Mouse (Mus musculus) cerebellum, postnatal 36 days (tissue): ENCODE measurements around the gene Pnliprp2.

ENCODE experiments used
- DNase-seq, 2 experiments: peaks; one replicate each; pipeline ENCODE4 v3.0.0; 2021 to 2022; ENCODE audit warnings: mixed read lengths in 2 of 2

The Pnliprp2 gene

GRCm38 (mm10) chr19:58759423-58759822 lies at the start of gene Pnliprp2:
Gene Pnliprp2, plus strand, starts transcription at chr19:58759719.
- no peak for DNase-seq

GRCm38 (mm10) chr19:58717925-58718324 lies 41.6 kb upstream of the Pnliprp2 start:
- DNase-seq, result no peak

DNA sequence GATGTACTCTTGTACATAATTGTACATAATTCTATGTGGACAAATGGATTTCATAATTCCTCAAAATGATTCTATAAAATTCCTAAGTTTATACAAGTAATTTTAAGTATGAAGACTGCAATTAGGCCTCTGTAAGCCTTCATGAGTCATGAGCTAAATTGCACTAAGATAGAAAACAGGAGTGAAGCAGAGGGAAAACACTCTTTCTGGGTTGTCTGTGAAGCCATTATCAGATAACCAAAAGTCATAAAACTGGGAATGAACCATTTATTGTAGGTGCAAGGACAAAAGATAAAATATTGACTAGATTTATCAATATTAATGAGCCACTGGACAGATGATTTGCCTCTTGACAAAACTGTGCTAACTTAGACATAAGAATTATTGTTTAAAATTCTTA lies 39.1 kb upstream of the Pnliprp2 start:
- DNase-seq, result no peak

DNA sequence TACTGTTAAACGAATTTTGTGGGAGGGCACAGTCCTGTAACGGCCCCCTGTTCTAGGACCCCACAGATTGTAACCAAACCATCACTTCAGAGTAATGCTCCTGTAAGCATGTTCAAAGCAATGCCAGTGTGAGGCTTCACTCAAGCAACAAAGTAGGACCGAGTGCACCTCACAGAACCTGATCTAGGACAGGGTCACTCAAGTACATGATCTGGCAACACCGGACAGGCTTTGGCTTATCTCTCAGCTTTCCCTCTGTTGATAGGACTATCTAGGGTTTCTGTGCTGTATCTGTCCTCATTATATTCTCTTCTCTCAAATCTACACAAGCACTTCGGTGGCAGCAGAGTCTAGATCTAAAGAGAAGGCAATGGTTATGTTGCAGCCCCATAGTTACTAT lies 33.0 kb upstream of the Pnliprp2 start:
- DNase-seq, result no peak

DNA sequence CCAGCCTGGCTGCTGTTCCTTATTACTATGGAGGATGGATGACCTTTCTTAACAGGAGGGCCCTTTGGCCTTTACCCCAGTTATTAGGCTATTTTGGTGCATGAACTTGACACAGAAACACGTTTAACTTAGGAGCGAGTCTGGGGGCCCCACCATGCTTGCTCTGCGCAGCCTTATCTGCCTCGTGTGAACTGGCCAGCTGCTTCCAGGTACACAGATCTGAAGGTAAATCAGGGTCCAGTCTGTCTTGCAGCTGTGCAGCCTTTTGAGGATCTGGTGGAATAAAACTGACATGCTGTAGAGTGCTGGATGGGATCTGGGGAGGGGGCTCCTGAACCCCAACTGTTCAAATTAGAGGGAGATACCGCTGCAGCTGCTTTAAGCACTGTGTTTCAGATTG lies 31.8 kb upstream of the Pnliprp2 start:
- DNase-seq, result no peak

DNA sequence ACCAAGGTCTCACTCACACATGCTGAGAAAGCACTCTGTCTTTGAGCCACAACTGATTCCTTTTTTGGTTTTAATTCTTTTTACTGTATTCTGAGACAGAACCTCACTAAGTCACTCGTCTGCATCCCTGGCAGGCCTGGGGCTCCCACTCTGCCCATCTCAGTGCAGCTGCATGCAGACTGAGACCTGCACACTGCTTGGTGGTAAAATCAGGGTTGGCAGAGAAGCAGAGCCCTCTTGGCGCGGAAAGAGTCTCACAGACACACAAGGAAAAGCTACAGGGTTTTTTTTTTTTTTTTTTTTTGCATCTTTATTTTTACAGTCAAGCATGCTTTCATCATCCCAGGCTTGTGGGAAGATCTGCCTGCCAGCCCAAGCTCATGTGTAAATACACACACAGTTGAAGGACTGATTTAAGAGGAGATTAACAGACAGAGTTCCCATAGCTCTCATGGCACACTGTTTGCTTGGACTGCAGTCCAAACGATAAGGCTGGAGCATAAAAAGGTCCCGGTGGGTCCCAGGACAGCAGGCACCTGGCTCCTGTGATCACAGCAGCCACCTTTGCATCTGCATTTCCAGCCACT lies 31.0 kb upstream of the Pnliprp2 start, which contains the start of gene Pnliprp1:
Gene Pnliprp1, plus strand, starts transcription at position 443 of the 587 bp plus-strand sequence.
- DNase-seq, result no peak

GRCm38 (mm10) chr19:58733216-58733615 lies 26.3 kb upstream of the Pnliprp2 start:
- DNase-seq, result no peak

- no peak for DNase-seq
These were observed 21.4 kb upstream of the Pnliprp2 start for GRCm38 (mm10) chr19:58738111-58738510.

DNA sequence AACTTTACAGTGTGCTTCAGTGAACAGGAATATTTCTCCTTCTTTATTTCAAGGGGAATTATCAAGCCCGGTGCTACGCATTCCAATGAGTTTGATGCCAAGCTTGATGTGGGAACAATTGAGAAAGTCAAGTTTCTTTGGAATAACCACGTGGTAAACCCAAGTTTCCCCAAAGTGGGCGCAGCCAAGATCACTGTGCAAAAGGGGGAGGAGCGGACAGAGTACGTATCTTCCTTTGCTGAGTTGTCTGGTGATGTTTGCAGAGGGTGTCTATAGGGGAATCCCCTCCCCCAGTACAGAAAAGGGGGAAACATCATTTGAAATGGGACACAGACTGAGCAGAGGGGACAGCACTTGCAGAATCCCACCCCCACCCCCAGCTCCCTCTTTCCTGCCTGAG lies 18.5 kb upstream of the Pnliprp2 start:
- no peak for DNase-seq

- no peak for DNase-seq
These were observed 16.8 kb upstream of the Pnliprp2 start for GRCm38 (mm10) chr19:58742711-58743110.

GRCm38 (mm10) chr19:58743736-58744135 lies 15.8 kb upstream of the Pnliprp2 start:
- DNase-seq, result no peak

DNA sequence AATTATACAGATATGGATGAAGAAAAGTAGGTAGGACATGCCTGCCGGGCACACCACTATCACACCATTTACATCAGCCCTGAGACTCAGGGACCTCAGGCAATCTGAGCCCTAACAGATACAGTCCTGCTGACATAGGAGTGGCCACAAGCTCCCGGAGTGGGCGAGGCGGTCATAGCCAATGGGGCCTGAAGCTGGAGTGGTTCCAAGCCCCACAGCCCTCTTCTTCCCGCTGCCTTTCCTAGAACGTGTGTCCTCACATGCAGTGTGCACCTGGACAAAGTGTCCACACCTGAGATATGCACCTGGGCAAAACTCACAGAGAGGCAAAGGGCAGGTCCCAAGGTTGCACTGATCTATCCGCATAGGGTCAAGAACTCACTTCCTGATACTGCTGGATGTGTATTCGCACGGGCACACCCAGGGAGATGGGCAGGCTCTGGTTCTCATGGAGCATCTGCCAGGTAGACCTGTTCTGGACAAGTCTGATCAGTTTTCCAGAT lies 12.0 kb upstream of the Pnliprp2 start:
- no peak for DNase-seq

DNA sequence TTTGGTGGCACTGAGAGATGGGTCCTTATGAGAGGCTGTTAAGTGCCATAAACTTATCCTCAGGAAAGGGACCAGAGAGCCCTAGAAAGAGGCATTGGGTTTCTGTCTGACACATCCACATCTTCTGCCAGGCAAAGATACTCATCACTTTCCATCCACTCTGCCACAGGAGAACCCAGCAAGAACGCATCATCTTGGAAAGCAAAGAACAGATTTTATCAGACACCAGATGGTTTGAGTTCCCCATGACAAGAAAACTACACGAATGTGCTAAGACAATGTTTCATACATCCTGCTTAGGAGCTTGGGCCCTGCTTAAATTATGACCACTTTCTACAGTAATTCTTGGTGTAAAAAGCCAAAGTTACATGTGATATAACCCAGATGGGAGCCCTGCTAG lies 8.7 kb upstream of the Pnliprp2 start:
- DNase-seq, result no peak

GRCm38 (mm10) chr19:58751504-58751903 lies 8.0 kb upstream of the Pnliprp2 start:
- DNase-seq, result no peak

DNA sequence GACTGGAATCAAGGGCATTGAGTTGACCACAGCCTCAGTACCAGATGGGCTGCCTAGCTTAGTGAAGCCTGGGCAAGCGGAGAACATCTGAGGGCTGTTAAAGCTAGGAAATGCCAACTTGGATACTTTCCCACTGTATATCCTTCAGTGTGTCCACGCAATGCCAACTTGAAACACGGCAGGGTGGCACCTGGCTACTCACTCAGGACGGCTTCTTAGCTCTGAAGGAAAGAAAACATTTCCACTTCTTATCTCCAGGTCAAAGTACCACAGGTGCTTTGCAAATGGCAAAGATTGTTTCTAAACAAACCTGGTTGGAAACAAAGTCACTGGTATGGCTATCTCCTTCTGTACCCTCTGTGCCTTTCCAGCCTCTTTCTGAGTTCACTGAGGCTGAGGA lies 648 bp upstream of the Pnliprp2 start:
- no peak for DNase-seq

- no peak for DNase-seq
These were observed 2.8 kb downstream of the Pnliprp2 start for GRCm38 (mm10) chr19:58762316-58762715.

DNA sequence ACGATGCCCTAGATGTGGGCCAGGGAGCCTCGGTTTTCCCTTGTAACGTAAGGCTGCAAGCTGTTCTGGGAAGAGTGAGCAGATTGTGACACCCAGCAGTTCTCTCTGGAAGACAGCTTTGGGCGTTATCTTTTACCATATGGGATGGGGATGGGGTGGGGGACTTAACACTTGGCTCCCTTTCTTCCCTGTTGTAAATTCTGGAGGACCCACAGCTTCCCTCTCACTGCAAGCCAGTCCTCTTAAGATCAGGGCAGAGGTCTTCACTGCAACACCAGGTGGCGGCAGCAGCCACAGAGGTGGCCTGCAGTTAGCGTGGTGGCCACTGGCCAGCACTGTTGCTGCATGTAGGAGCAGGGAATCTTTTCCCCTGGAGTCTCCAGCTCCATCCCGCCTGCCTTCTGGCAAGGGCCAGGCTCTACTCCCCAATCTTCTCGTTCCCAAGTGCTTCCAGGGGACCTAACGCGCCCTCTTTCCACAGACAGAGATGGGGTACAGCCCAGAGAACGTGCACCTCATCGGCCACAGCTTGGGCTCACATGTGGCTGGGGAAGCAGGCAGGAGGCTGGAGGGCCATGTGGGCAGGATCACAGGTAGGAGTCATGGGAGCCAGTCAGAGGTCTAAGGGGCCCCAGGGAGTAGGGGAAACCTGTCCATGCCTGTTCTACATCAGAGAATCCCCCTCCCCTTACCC lies 3.5 kb downstream of the Pnliprp2 start:
- peak; percentile 21 to 28 for DNase-seq

GRCm38 (mm10) chr19:58767329-58767728 lies 7.8 kb downstream of the Pnliprp2 start:
- no peak for DNase-seq

DNA sequence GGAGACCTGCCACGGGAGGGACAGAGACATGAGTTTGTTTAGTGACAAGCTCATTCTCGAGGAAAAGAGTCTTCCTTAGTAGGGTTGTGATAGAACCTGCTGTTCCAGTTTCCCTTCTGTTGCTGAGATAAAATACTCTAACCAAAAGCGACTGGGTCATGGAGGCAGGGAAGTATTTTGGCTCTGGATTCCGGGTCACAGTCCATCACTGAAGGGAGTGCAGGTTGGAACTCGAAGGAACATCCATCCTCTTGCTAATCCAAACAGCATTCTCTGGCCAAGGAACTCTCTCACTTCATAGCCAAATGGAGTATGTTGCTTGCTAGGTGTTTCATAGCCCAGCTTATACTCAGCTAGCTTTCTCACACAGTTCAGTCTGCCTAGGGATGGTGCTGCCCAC lies 16.9 kb downstream of the Pnliprp2 start:
- no peak for DNase-seq

DNA sequence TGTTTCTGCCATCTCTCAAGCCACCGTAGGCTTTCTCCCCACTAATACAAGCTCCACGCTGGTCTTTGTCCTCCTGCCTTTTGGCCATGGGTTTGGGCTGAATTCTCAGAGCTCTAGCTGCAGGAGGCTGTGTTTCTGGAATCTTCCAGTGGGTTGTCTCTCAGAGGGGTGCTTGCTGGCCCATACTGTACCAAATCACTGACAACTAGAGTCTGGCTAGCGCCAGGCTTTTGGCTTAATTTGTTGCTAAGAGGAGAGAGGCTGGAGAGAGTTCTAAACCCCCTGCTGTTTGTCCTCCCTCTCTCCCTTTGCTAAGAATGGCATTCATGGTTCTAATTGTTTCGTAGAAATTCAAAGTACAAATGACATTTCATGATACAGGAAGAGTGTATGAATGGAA lies 22.0 kb downstream of the Pnliprp2 start:
- DNase-seq, result no peak

- no peak for DNase-seq
These were observed 24.4 kb downstream of the Pnliprp2 start for GRCm38 (mm10) chr19:58783938-58784337.

- DNase-seq, result no peak
These were observed 29.7 kb downstream of the Pnliprp2 start for GRCm38 (mm10) chr19:58789194-58789593.

DNA sequence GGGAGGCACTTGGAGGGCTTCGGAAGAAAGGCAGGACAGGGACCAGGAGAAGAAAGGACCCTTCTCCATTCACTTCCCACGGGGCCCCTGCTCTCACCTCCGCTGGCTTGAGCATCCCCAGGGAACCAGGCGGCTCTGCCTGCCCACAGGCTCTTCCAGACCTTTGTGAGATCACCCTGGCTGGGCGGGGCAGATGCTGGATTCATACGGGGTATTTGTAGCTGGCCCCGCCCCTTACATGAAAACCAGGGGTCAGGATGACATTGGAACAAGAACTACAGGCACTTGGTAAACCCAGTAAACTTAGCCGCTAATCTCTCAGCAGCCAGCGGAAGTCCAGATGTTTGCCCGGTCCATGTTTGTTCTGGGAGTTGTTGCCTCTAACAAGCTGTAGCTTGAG lies 34.8 kb downstream of the Pnliprp2 start, which contains the start of gene 1700019N19Rik:
Gene 1700019N19Rik, minus strand, starts transcription at position 178 of the 400 bp plus-strand sequence.
- no peak for DNase-seq

- DNase-seq, result no peak
These were observed 35.7 kb downstream of the Pnliprp2 start for GRCm38 (mm10) chr19:58795114-58795669.
